Mouse (Mus musculus) megakaryocyte progenitor cell, adult 5-6 weeks (primary cell): ENCODE data around the gene Dusp3. TPM values are rescaled to one million over a fixed set of nuclear protein-coding genes. Genes with fewer than 3 reads are reported as not detected.
"Not testable (repeated sequence)": the region's sequence is repeated elsewhere in the genome, so short reads cannot be mapped to it uniquely, and the experiment has no call there.

Experiments
- ATAC-seq: replicated peaks from 2 replicates; pipeline ENCODE4 v1.8.0; 2016; ENCODE audit warnings: mild to moderate bottlenecking, moderate TSS enrichment, inconsistent platforms; ENCODE audit not compliant: poor library complexity
- total RNA-seq, 2 experiments: library from RNA; stranded (forward) in 1 of 2; stranded (reverse) in 1 of 2; fragments of 157-497, 149-512 nt in 1 of 2; fragments of 200-1000 nt in 1 of 2; gene quantifications; 2 replicates each; pipeline versions ENCODE4 v1.2.3 to v1.2.4; 2015 to 2017

The Dusp3 gene
- total RNA-seq, 2 experiments from 2014 or later: 3.4 to 4.1 TPM

DNA sequence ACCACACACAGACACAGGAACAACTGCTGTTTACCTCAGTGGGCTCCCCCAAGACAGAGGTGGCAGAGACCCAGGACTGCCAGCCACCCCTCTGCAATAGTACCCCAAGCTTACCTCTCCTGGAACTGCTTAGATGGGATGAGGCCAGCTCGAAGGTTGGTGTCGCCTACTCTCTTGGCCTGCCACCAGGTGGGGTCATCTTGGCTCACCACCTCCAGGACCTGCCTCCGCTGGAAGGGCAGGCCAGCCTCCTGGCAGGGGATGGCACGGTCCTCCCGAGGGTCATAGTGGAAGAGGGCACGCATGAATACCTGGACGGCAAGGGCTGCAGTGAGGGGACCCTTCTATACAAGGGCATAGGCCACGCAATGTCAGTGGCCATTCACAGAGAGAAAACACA is 26.4 kb upstream of the Dusp3 start:
- ATAC-seq: no peak

DNA sequence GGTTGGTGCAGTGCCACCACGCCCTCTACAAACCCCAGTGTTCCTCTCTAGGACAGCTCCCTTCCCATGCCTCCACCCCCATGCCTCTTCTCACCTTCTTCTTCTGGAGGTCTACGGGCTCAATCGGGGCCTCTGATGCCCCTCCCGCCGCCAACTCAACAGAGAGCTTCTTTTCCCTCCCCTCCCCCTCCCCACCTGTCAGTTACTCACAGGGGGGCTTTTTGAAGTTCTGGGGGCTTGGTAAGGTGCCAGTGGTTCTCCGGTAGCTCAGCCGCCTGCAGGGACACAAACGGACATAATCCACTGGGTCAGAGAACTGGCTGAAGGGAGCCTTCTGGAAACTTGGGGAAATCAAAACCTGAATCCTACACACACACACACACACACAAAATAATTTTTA is 24.7 kb upstream of the Dusp3 start:
- no peak for ATAC-seq

DNA sequence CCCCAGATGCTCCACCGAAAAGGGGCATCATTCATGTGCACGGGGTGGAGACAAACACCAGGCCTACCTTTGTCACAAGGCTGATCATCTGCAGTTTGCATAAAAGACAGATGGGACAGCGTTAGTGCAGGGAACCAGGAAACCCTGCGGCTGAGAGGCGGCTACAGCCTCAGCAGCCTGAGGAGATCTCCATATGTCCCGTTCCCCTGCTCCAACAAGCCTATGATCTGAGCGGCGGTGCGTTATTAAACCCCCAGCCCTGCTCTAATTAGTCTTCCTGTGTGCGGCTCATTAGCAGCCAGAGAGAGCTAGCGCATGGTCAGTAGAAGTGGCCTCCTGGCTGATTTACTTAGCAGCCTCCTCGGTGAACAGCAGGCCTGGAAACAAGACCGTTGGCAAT is 23.3 kb upstream of the Dusp3 start:
- ATAC-seq: no peak

DNA sequence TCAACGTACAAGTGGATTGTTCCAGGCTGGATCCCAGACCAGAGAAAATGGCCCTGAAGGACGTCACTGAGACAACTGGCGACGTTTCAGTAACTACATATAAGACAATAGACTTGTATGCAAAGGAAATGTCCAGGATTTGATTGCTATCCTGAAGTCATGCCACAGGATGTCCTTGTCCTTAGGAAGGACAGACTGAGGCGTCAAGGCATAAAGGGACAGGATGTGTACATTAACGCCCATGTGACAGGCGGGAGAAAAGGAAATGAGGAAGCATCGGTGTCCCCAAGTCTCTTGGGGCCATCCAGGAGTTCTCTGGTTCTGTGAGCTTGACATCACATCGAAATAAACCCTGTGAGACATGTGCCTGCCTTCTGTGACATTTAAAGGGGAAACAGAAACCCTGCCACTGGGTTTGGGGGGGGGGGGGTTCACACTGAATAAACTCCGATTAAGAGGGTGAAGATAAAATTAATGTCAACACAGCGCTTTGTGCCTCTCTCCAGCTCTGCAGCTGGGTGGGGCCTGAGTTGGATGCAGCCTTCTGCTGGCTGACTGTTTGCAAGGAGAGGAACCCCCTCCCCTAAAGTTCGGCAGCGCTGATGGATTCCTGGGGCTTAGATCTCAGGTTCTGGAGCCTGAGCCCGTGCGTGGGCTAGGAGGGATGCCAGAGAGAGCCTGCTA is 22.3 kb upstream of the Dusp3 start:
- ATAC-seq: no peak

DNA sequence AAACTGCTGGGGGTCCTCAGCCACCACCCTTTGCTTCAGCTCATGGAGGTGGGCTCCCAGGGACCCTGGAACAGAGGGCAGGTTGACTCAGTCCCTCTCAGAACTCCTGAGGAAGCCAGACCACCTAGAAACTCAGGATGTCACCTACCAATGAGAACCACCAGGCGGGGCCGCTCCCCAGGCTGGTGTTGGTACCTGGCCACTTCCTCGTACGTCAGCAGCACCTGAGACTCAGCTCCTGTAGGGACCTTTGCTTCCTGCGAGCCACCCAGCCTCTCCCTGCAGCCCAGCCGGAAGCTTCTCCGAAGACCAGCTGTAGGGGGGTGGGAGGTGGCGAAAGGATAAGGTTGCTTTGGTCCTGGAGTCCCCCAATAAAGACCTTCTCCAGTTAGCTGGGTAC is 21.6 kb upstream of the Dusp3 start:
- ATAC-seq: no peak

DNA sequence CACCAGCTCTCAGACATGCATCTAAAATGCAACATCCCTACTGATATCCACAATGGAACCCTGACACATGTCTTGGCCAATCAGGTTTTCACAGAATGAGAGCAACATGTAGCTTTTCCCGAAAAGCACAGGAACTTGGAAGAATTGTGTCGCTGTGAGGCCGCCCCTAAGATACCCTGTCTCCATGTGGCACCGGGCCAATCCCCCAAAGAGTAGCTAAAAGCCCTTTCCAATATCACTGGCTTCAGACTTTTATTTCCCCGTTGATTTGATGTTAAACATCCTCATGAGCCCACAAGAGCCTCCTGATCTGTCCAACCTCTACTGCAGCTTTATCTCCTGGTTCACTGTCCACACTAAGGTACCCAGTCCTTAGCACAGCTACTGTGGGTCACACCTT is 19.9 kb upstream of the Dusp3 start:
- ATAC-seq: no peak

DNA sequence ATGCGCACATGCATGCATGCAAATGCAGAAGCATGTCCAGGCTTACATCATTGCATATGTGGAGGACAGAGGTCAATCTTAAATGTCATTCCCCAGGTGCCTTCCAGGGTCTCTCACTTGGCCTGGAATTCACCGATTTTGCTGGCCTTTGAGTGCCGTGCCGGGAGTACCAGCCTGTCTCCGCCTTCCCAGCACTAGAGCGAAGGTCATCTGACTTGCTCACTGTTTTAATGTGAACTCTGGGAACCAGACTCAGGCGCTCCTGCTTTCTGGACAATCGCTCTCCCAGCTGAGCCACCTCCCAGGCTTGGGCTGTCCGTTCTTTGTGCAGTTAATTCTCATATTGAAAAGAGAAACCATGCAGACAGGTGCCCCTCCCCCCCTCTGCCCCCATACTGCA is 19.5 kb upstream of the Dusp3 start:
- no peak for ATAC-seq

DNA sequence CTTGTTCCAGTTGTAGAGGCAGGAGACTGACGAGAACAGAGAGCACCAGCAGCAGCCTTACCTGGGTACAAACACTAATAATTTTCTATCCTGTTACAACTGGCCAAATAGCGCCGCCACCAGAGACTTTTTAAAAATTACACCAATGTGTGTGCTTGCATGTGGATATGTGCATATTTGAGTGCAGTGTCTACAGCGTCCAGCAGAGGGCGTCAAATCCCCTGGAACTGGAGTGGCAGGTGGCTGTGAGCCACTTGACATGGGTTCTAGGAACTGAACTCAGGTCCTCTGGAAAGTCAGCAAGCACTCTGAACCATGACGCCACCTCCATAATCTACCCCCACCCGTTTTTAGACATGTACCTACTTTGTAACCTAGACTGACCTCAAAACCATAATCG is 17.4 kb upstream of the Dusp3 start:
- no peak for ATAC-seq

DNA sequence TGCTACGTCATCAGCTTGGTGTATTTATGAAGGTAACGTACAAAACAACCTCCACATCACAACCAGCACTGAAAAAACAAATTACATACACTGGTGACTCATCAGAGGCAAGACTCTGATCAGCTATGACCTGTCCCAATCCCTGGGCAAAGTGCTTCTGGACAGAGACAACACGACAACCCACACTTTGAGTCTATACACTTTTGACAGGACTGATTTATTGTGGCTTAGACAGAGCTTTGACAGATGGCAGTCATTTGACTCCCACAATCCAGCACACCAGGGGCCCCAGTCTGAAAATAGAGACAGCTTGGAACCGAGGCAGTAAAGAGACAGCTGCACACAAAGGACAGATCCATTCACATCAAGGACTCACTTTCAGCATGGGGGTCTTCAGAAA is 12.7 kb upstream of the Dusp3 start:
- no peak for ATAC-seq

DNA sequence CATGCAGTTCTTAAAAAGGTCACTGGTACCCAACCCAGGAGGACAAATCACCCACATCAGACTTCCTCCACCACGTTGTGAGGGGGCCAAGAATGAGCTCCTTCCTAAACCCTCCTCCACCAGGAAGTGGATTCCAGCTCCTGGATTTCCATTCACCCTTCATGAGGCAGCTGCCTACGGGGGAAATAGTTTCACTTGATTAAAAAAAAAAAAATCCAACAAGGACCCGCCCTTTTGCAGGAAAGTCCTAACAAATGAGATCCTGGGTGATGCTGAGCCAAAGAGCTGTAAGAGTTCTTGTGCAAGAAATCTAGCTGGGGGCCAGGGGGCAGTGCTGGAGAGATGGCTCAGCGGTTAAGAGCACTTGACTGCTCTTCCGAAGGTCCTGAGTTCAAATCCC is 11.4 kb upstream of the Dusp3 start:
- ATAC-seq: no peak

DNA sequence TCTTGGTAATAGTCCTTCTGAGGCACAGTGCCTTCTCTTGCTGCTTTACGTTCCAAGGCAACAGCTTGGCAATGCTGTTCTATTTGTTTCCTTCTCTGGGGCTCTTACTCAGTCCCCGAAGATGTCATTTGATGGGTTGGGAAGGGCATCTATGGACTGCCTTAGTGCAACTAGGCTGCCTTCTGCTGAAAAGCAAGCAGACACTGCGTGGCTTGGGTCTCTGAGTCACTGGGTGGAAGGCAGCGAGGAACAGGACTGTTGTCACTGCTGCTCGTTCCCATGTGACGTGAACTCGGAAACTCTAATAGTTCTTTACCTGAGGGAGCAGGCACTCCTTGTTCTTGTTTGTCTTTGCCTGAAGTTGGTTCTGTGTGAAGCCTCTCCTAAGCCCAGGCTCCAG is 9.1 kb upstream of the Dusp3 start:
- ATAC-seq: no peak

DNA sequence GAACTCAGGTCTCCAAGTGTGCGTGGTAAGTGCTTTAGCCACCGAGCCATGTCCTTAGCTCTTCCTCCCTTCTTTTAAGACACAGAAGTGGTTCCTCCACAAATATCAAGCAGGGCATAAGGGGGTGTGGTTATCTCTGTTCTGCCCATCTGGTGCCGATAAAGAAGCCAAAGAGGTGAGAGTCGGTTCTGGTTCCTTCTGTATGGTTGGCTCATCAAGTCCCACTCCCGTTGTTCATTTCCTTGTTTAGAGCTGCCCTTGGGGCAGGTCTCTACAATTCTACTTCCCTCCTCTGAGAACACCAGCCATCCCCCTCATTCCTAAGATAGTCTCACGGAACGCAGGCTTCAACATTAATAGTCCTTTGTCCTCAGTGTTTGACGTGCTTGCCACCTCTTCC is 7.3 kb upstream of the Dusp3 start:
- ATAC-seq: peak; percentile 78

DNA sequence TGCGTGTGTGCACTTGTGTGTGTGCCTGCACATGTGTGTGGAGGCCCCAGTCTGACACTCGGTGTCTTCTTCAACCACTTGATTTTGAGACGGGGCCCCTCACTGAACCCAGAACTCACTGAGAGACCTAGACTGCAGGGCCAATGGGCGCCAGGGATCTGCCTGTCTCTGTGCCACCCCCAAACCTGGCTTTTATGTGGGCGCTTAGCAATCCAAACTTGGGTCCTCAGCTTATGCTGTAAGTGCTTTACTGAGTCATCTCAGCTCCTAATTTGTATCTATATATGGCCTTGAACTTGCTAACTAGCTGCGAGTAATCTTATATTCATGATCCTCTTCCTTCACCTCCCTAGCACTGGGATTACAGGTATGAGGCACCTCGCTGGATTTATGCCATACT is 5.6 kb upstream of the Dusp3 start:
- no peak for ATAC-seq

DNA sequence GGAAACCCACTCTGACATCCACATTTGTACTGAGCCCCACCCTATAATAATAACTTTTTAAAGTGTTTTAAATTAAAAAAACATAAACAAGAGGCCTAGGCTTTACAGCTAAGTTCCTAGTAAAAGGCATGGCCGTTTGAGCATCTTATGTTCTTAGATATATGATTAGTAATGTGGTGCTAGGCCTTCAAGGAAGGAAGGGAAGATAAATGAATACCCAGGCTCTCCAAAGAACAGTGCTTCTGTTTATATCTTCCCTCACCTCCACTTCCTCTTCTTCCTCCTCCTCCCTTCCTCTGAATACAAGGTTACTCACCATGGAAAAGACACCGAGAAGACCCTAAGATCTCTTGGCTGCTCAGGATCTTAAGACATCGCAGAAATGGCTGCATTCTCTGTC is 5.0 kb upstream of the Dusp3 start:
- no peak for ATAC-seq

DNA sequence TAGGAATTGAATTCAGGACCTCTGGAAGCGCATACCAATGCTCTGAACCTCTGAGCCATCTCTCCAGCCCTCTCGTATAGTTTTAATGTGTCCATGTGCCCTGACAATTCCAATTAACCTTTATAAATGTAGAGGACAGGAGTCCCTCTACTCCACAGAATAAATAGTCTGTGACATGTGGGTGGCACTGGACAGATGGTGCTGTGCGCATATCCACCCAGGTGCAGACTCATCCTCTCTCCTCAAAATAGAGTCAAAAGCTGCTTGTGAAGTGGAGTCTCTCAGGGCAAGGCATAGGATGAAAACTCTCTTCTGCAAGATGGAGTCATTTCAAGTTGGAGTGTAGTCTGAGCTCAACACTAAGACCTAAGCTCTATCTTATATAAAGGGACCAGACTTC is 3.4 kb upstream of the Dusp3 start:
- no peak for ATAC-seq

DNA sequence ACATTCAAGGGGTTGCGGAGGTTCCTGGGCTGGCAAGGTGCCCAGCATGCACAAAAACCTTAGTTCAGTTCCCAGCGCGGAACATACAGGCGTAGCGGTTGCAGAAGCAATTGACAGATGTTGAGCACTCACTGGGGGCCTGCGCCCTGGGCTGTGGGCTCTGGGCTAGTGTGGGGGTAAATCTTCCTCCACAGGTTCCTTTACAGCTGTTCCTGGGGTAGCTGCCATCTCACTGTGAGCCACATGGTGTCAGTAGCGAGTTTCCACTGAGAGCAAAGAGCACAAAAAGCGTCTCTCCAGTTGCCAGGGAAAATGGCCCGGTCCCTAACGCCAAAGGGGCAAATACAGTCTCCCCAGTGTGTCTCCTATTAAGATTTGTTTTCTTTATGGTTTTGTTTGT is 823 bp downstream of the Dusp3 start:
- ATAC-seq: peak; percentile 64

DNA sequence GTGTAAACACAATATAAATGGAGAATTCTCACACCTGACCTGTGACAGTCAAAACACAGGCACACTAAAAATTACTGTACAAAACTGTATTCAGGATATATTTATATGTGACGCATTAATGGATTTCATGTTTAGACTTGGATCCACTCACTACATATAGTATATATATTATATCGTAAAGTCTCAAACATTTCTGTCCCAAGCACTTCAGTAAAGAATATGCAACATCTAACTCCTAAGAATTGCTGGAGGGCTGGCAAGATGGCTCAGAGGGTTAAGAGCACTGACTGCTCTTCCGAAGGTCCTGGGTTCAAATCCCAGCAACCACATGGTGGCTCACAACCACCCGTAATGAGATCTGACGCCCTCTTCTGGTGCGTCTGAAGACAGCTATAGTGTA is 1.4 kb downstream of the Dusp3 start:
- ATAC-seq: not testable (repeated sequence)

DNA sequence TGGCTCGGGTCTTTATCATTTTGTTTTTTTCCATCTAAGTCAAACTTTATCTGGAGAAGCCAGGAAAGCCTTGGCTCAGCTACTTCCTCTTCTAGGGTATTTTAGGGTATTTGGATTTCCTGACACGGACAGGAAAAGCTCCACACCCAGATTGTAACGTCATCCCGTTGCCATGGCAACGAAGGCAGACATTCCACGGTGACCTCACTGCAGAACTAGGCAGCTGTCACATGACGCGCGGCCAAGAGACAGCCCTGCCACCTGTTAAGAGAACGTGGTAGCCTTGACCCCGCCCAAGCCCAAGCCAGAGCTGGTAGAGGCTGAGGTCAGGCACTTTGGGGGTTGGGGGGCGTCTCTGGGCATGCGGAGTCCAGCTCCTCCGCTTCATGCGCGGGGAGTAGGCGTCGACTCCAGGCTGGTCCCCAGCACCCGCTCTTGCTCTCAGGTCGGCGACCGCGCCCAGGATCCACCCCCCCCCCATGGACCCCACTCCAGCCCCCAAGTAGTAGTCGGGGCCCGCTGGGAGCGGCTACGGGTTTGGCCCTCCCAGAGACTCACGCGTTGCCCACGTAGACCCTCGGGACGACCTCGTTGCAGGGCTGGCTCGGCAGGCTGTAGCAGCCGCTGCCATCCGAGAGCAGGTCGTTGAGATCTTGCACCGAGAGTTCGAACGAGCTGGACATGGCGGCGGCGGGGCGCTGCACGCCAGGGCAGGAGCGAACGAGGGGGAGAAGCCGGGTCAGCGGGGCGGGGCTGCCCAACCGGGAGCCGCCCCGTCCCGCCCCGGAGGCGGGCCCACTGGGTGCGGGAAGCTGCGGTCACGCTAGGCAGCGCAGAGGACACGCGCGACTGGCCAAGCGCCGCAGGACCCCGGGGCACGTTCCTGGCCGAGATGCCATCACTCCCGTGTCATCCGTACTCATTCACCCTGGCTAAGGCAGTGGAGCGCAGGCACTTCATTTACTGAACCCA is 2.5 kb downstream of the Dusp3 start, which contains the start of gene Cfap97d1:
Gene Cfap97d1 (plus strand): TSS at position 226 of the 972 bp plus-strand sequence.
- peak; percentile 71 for ATAC-seq

DNA sequence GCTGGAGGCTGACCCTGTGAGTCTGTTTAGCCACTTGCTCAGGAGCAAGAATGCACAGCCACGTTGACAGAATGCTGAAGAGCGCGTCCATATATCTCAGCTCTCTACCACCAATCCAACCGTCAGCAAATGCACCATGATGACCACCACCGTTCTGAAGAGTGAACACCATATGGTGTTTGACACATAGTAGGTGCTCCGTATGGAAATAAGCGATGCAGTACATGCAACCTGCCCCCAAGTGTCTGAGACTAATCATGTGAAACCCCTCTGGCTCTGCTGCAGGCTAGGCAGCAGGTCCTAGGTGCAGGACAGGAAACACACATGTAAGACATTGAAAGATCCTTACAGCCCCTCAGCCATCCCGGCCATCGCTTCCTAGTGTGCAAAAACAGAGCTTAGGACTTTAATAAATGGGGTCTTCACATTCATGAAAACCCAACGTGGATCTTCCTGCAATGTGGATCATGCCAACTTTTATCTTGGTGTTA is 3.3 kb downstream of the Dusp3 start:
- ATAC-seq: no peak

DNA sequence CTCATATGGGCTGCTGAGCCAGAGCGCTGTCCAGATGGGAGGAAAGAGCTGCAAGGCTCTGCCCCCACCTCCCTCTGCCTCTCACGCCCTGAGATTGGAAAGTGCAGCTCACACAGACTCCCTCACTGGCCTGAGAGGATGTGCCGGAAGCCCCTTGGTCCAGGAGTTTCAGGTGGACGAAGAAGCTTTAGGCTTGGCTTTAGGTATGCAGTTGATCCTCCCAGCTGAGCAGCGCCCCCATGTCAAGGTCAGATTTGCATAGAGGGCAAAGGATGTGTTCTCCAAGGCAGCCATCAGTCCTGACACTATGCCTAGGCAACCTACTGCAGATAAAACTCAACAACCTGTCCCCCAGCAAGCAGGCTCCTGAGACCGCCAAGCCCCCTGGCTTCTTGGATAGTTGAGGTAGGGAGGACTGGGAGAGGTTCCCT is 3.8 kb downstream of the Dusp3 start:
- no peak for ATAC-seq

DNA sequence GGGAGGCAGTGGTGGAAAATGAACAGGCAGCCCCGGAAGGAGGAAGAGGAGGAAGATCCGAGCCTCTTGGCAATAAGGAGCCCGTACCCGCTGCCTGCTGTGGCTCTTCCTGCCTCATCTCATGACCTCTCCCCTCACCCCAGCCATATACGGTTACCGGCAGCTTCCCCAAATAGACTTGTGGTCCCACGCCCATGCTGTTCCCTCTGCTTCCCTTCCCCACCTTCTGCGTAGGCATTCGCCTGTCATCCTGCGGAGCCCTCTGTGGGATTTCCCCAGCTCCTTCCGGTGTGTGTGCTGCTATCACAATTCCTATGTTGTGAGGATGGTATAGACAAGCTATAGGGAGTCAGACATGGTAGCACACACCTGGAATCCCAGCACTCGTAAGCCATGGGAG is 5.0 kb downstream of the Dusp3 start:
- peak; percentile 57 for ATAC-seq

DNA sequence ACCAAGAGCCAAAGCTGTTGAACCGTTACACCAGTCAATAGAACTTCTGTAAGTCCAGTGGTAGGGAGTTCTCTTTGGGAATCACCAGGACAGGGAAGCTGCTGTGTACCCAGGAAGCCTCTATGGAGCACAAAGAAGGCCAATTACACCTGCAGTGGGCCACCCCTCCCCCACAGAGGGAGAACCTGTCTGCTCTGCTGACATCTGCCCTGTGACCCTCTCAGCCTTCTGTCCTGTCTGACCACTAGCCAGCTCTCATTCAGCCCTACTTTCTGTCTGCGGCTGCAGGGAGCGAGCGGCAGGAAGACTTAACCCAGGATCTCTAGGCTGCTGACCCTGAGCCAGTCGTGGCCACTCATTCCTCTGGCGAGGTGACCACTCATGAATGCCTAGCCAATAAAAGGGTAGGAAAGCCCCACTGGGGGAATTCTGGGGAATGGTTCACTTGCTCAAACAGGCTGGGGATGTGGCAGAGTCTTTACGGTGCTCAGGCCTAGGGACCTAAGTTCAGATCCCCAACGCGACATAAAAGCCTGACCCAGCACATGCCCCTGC is 6.1 kb downstream of the Dusp3 start:
- ATAC-seq: no peak
